Mouse (Mus musculus): ENCODE measurements around the gene Gamt. TPM values are rescaled to one million over a fixed set of nuclear protein-coding genes. Genes with fewer than 3 reads are reported as not detected.

The Gamt gene
- 21.3 and 24.0 TPM in 2 replicates for polyA plus RNA-seq (2015; fragmentation: Nextera tagmentation; extraction: Ambion mirVana)

DNA sequence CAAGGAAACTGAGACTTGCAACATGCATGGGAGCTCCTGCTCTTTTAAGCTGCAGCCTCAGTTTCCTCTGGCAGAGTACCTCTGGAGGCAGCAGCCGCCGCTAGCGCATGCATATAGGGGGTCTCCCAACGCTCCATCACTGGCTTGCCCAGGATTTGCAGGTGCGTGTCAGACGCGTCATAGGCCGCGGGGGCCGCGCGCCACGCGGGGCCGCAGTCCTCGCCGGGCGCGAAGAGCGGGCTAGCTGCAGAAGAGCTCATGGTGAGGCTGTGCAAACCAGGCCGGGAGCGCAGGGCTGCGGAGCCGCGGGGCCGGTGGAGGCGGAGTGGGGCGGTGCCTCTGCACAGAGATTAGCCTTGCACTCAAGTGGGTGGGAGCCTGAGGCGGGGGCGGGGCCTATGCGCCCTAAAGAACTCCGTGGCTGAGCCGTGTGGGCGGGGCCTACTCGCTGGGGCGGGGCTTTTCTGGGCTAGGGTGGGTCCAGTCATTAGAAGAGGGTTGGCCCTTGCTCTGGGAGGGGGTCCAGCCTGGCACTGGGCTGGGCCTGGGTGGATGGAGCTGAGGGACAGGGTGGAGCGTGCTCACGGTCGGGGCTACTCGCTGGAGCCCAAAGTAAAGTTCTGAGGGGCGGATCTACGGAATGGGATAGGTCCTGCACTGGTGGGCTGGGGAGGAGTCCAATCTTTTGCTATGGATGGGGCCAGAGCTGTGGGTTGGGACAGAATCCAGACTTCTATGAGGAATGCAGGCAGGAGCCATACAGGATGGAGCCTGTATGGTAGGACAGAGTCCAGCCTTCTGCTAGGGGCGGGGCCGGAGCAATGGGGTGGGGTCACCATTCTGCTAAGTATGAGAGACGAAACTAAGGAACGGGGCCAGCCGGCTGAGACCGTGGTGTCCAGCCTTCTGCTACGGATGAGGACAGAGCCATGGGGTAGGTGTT, at the start of gene Gamt, which contains the start of gene Dazap1:
Gene Gamt, minus strand, starts transcription at position 371 of the 943 bp plus-strand sequence.
Gene Dazap1, plus strand, starts transcription at position 845 of the 943 bp plus-strand sequence.
- Histone ChIP-seq H3K9ac (replicated peaks) (peak within 1 kb of the TSS; percentile 60), H3K9me3 (no peaks in the 10 kb centered on the region), H3K27ac (replicated peaks) (peak within 1 kb of the TSS; percentile 89), H3K4me2 (replicated peaks) (peak within 1 kb of the TSS; percentile 83), H3K4me3 (peak within 1 kb of the TSS; percentile 53), H3K27me3 (no peaks in the 10 kb centered on the region), H3K4me1 (peaks cover 36% of the 10 kb centered on the region), H3K36me3 (peaks cover 17% of the 10 kb centered on the region; the same call in 1 of the 2 replicates)
- ATAC-seq (replicated peaks): peak; percentile 79
- WGBS: under 1% methylated on average over 49 of the region's 49 CpGs

DNA sequence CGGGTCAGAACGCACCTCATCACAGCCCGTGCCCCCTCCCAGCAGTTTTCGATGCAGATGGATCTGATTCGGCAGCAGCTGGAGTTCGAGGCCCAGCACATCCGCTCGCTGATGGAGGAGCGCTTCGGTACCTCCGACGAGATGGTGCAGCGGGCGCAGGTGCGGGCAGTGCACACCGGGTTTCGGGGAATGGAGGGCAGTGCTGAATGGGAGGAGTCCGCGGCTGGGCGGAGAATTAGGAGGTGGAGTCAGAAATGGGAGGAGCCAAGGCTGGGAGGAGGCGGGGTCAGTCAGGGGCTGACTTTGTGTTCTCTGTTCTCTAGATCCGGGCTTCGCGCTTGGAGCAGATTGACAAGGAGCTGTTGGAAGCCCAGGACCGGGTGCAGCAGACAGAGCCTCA, 44.0 kb upstream of the Gamt start:
- no peaks in the 10 kb centered on the region for H3K27me3 ChIP-seq
- H3K36me3 ChIP-seq: peaks cover 71% of the 10 kb centered on the region
- 40% methylated on average over 25 of the region's 25 CpGs for WGBS
- peak overlapping the region; percentile 8 for H3K4me3 ChIP-seq
- no peak for ATAC-seq (replicated peaks)
- H3K27ac ChIP-seq (replicated peaks): no peak overlapping the region
- H3K9ac ChIP-seq (replicated peaks): 0 out of 2 replicates have a peak overlapping the region, but pooled peaks have one; percentile 7
- H3K9me3 ChIP-seq: no peaks in the 10 kb centered on the region
- H3K4me1 ChIP-seq: peaks cover 56% of the 10 kb centered on the region
- H3K4me2 ChIP-seq (replicated peaks): peak overlapping the region; percentile 28; the same call in 1 of the 2 replicates

DNA sequence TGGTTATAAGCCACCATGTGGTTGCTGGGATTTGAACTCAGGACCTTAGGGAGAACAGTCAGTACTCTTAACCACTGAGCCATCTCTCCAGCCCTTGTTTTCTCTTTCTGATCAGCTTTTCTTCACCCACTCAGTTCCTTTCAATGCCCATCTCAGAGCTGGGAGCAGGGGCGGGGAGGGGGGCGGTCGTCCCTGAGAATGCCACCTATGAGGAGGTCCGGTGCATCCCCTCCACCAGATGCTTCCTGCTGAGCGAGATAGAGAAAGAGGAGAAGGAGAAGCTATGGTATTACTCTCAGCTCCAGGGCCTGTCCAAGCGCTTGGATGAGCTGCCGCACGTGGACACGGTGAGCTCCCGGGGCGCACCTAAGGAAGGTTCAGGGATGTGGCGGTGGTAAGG, 43.6 kb upstream of the Gamt start:
- Histone ChIP-seq H3K27me3 (no peaks in the 10 kb centered on the region), H3K27ac (replicated peaks) (no peak overlapping the region), H3K9ac (replicated peaks) (0 out of 2 replicates have a peak overlapping the region, but pooled peaks have one; percentile 7), H3K36me3 (peaks cover 67% of the 10 kb centered on the region), H3K4me2 (replicated peaks) (peak overlapping the region; percentile 28; the same call in 1 of the 2 replicates), H3K4me3 (peak overlapping the region; percentile 8), H3K9me3 (no peaks in the 10 kb centered on the region), H3K4me1 (peaks cover 58% of the 10 kb centered on the region)
- no peak for ATAC-seq (replicated peaks)
- 52% methylated on average over 12 of the region's 12 CpGs for WGBS

DNA sequence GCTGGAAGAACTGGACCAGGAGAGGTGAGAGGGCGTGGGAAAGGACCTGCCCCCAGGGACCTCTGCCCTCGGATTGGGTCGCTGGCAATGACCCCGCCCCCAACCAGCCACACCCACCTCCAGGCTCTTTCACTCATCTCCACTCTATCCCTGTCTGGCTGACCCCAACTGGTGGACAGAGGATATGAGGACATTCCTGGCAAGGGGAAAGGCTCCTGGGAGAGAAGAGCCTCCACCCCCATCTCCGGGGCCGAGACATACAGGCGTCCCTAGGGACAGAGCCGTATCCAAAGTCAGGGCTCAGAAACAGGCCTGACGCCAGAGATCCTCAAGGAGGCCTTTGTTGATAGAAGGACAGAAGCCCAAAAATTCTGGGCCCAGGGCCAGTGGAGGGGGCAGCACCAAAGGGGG, 41.7 kb upstream of the Gamt start:
- no peaks in the 10 kb centered on the region for H3K9me3 ChIP-seq
- no peak for ATAC-seq (replicated peaks)
- H3K4me3 ChIP-seq: peak overlapping the region; percentile 76
- H3K36me3 ChIP-seq: peaks cover 47% of the 10 kb centered on the region
- peak overlapping the region; percentile 86 for H3K4me2 ChIP-seq (replicated peaks)
- WGBS: 20% methylated on average over 9 of the region's 9 CpGs
- peak overlapping the region; percentile 99 for H3K9ac ChIP-seq (replicated peaks)
- peaks cover 71% of the 10 kb centered on the region for H3K4me1 ChIP-seq
- peak overlapping the region; percentile 97 for H3K27ac ChIP-seq (replicated peaks)
- no peaks in the 10 kb centered on the region for H3K27me3 ChIP-seq

DNA sequence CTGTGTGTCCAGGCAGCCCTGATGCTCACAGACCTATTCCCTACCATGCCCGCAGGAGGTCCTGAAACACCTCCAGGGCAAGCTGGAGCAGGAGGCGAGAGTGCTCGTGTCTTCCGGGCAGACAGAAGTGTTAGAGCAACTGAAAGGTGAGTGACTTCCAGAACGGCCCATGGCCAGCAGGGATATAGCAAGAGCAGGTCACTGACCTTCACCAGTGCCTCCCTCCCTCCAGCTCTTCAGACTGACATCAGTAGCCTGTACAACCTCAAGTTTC, 41.2 kb upstream of the Gamt start:
- 61% methylated on average over 5 of the region's 5 CpGs for WGBS
- Histone ChIP-seq H3K4me3 (peak overlapping the region; percentile 76), H3K4me1 (peaks cover 76% of the 10 kb centered on the region), H3K9ac (replicated peaks) (peak overlapping the region; percentile 99), H3K9me3 (no peaks in the 10 kb centered on the region), H3K4me2 (replicated peaks) (peak overlapping the region; percentile 86), H3K27me3 (no peaks in the 10 kb centered on the region), H3K27ac (replicated peaks) (peak overlapping the region; percentile 97), H3K36me3 (peaks cover 43% of the 10 kb centered on the region)
- ATAC-seq (replicated peaks): no peak

DNA sequence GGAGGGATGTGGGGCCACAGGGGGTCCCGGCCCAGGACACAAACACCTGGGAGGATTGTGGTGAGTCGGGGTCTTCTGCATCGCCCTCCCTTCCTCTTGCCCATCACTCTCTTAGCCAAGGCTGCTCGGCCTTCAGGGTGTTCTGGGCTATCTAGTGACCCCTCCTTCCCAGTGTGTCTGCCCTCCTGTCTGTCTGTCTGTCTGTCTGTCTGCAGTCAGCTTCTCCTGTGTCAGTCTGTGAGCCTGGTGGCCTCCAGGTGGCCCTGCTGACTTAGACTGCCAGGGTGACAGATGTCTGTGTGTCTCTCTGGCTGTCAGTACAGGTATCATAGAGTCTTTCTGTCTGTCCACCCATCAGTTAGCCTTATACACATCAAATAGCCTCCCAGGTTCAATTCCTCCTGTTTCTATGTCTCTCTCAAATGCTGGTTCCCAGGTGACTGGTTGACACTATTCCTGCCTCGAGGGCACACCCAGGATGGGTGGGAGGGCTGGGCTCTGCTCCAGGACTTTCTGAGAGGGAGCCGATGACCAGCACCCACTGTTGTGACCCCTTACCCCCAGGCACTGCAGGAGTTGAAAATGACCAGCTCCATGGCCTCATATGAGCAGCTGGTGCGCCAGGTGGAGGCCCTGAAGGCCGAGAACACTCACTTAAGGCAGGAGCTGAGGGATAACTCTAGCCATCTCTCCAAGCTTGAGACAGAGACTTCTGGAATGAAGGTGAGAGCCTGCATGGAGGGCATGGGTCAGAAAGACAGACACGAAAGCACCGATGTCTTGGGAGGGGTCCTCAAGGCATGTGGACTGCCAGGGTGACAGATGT, 40.7 kb upstream of the Gamt start:
- peak overlapping the region; percentile 97 for H3K27ac ChIP-seq (replicated peaks)
- 69% methylated on average over 10 of the region's 10 CpGs for WGBS
- ATAC-seq (replicated peaks): no peak; the same call in 1 of the 2 replicates
- no peaks in the 10 kb centered on the region for H3K9me3 ChIP-seq
- peak overlapping the region; percentile 86 for H3K4me2 ChIP-seq (replicated peaks)
- peak overlapping the region; percentile 99 for H3K9ac ChIP-seq (replicated peaks)
- H3K27me3 ChIP-seq: no peaks in the 10 kb centered on the region
- H3K4me3 ChIP-seq: peak overlapping the region; percentile 76
- H3K36me3 ChIP-seq: peaks cover 37% of the 10 kb centered on the region
- peaks cover 81% of the 10 kb centered on the region for H3K4me1 ChIP-seq

DNA sequence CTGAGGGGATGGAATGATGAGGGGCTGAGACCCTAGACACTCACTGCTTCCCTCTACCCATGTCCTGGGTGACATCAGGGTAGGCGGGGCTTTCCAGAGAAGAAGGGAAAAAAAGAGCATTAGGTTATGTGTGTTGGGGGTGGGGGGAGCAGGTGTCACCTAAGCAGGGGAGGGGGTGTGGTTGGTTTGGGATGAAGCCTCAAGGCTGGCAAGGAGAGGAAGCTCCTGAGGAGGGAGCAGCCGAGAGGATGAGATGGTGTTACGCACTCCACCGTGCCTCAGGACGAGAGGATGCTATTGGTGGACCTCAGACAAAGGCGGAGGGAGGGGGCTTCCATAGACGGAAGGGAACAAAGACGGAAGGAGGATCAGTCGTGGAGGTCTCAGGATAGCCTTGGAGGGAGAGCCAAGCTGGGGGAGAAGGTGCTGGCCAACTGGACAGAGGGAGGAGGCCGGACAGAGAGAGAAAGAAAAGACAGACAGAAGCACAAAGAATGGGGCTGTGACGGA, 39.9 kb upstream of the Gamt start:
- peak; percentile 83 for ATAC-seq (replicated peaks)
- H3K9ac ChIP-seq (replicated peaks): peak overlapping the region; percentile 99
- peaks cover 83% of the 10 kb centered on the region for H3K4me1 ChIP-seq
- peak overlapping the region; percentile 97 for H3K27ac ChIP-seq (replicated peaks)
- H3K9me3 ChIP-seq: no peaks in the 10 kb centered on the region
- H3K4me2 ChIP-seq (replicated peaks): peak overlapping the region; percentile 86
- peaks cover 30% of the 10 kb centered on the region for H3K36me3 ChIP-seq
- peak overlapping the region; percentile 76 for H3K4me3 ChIP-seq
- no peaks in the 10 kb centered on the region for H3K27me3 ChIP-seq
- WGBS: 4% methylated on average over 11 of the region's 11 CpGs

DNA sequence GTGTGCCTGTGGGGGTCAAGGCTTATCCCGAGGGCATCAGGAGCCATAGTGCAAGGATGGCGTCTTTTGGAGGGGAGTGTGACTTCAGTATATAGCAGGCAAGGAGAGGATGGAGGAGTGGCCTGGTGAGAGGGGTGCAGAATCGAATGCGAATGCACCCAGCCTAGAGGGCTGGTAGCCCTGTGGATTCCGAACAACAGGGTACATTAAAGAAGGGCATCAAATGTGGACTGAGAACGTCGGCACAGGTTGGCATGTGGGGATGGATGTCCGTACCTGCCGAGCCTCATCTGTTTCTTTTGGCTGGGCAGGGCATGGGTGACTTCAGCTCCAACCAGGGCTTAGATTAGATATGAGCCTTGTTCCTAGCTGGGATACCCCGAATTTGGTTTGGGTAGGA, 39.0 kb upstream of the Gamt start:
- ATAC-seq (replicated peaks): no peak
- Histone ChIP-seq H3K36me3 (peaks cover 24% of the 10 kb centered on the region), H3K9me3 (no peaks in the 10 kb centered on the region), H3K4me3 (peak overlapping the region; percentile 76), H3K27me3 (no peaks in the 10 kb centered on the region), H3K27ac (replicated peaks) (peak overlapping the region; percentile 97), H3K4me1 (peaks cover 83% of the 10 kb centered on the region), H3K9ac (replicated peaks) (peak overlapping the region; percentile 99), H3K4me2 (replicated peaks) (peak overlapping the region; percentile 86)
- WGBS: 37% methylated on average over 10 of the region's 10 CpGs

DNA sequence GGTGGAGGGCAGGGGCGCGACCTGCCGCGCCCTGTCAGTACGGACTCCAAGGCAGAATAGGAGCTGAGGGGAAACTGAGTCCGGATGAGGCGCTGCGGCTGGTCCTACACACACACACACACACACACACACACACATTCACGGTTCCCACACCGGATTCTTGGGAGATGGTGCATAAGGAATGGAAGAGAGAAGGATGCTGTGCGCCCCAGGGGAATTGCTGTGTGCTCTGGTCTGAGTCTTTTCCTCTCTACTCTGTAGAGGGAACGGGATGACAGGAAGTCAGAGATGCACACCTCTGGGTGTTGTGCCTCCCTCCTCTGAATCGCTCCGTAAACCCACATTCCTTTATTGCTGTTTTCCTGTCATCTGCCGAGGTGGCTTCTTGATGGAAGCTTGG, 38.5 kb upstream of the Gamt start:
- ATAC-seq (replicated peaks): no peak
- no peaks in the 10 kb centered on the region for H3K9me3 ChIP-seq
- H3K4me1 ChIP-seq: peaks cover 82% of the 10 kb centered on the region
- WGBS: 2% methylated on average over 15 of the region's 15 CpGs
- peak overlapping the region; percentile 86 for H3K4me2 ChIP-seq (replicated peaks)
- H3K27ac ChIP-seq (replicated peaks): peak overlapping the region; percentile 97
- peak overlapping the region; percentile 99 for H3K9ac ChIP-seq (replicated peaks)
- peak overlapping the region; percentile 76 for H3K4me3 ChIP-seq
- no peaks in the 10 kb centered on the region for H3K27me3 ChIP-seq
- peaks cover 24% of the 10 kb centered on the region for H3K36me3 ChIP-seq

DNA sequence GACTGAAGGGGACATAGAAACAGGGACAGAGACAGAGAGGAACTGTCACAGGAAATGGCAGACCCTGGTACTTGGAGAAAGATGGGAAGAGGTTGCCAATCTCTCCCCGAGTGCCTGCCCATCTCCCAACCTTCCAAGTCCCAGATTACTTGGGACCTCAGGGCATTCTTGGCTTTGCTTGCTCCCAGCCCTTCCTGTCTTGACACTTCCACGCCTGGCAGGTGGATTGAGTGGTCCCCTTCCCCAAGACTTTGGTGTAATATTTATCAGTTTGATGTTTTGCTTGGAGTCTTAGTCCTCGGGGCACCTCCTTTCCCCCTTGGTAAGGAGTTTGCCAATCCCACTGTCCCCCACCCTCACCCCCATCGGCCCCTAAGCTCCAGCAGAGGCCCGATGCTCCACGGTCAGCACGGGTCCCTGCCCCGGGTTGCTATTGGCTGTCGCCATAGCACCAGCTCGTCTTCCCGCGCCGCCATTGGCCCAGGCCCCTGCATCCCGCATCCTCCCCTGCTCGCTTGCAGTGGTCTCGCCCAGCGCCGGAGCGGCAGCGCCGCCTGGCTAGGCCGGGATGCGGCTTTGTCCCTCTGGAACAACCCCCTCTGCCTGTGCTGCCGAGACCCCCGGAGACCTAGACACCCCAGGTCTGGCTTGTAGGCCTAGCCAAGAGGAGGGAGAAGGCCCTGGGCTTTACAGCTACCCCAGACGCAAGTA, 37.9 kb upstream of the Gamt start:
- H3K4me1 ChIP-seq: peaks cover 81% of the 10 kb centered on the region
- ATAC-seq (replicated peaks): peak; percentile 78
- H3K4me2 ChIP-seq (replicated peaks): peak overlapping the region; percentile 86
- no peaks in the 10 kb centered on the region for H3K27me3 ChIP-seq
- H3K9me3 ChIP-seq: no peaks in the 10 kb centered on the region
- H3K36me3 ChIP-seq: peaks cover 29% of the 10 kb centered on the region
- peak overlapping the region; percentile 99 for H3K9ac ChIP-seq (replicated peaks)
- H3K4me3 ChIP-seq: peak overlapping the region; percentile 76
- WGBS: 2% methylated on average over 26 of the region's 26 CpGs
- peak overlapping the region; percentile 97 for H3K27ac ChIP-seq (replicated peaks)

DNA sequence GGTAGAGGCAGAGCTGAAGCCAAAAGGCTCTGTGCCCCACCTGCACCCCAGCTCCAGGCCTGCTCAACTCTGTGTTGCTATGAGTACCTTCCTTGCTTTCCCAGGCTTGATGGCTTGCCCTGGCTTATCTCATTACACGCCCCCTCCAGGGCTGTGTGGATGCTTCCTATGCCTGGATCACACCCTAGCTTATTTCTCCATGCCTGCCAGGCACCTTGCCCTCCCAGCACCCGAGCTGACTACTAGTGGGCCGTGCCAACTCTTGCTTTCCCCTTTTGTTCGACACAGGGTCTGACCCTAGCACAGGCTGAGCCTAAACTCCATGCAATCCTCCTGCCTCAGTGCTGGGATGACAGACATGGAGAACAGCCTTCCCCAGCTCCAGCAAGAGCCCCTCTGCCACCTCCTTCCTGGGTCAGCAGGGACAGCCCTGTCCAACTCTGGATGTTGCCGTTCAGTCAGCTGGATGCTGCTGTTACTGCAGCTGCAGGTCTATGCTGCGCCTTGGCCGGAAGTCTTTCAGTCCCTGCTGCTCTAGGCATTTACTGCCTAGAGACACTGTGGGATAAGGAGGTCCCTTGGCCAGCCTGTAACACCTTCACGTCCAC, 36.8 kb upstream of the Gamt start:
- Histone ChIP-seq H3K4me1 (peaks cover 80% of the 10 kb centered on the region), H3K36me3 (peaks cover 21% of the 10 kb centered on the region)
- WGBS: 73% methylated on average over 8 of the region's 8 CpGs

More for the DNA sequence above, 36.8 kb upstream of the Gamt start:
- peak overlapping the region; percentile 2; the same call in 1 of the 2 replicates for H3K4me3 ChIP-seq
- peak overlapping the region; percentile 86; the same call in 1 of the 2 replicates for H3K4me2 ChIP-seq (replicated peaks)
- H3K9me3 ChIP-seq: no peaks in the 10 kb centered on the region
- no peaks in the 10 kb centered on the region for H3K27me3 ChIP-seq
- ATAC-seq (replicated peaks): no peak
- H3K27ac ChIP-seq (replicated peaks): peak overlapping the region; percentile 97
- peak overlapping the region; percentile 31 for H3K9ac ChIP-seq (replicated peaks)

Data from forebrain, embryonic 15.5 days (tissue).